Mouse (Mus musculus): ENCODE measurements around the gene Mettl7a2. TPM values are rescaled to one million over a fixed set of nuclear protein-coding genes. Genes with fewer than 3 reads are reported as not detected.

The Mettl7a2 gene
- total RNA-seq, 2 experiments from 2014 or later = not detected

DNA sequence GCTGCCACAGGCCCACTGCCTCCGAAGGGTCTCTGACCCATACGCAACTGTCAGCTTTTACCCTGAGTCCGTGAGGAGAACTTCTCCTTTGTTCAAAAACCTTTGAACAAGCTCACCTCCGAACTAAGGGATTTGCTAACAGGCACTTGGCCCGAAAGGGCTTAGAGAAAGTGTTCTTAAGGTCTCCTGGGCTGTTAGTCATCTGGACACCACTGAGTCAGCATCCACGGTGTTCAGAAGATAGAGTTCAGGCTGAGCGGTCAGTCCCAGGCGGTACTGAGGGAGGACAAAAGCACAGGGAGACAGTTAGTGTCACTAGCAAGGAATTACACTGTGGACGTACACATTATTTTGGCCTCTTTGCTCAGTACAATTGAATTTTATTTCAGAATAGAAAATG is 35.9 kb downstream of the Mettl7a2 start:
- ATAC-seq (replicated peaks; ENCODE audit: low FRiP score, poor library complexity, severe bottlenecking) = no peak

DNA sequence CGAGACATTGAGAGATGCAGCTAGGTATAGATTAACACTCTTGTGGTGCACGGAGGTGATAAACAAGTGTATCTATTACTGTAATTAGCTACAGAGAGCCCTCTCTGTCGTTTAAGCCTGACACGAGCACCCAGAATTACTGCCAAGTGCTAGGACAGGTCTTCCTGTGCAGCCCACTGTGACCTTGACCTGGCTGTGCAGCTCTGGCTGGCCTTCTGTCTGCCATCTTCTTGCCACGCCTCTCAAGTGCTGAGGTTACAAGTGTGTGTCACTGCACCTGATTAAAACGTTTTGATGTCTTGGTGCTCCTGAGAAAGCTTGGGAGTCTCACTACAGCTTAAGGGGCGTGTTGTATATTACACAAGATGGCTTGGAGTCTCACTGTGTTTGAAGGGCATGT is 38.1 kb downstream of the Mettl7a2 start:
- ATAC-seq (replicated peaks; ENCODE audit: low FRiP score, poor library complexity, severe bottlenecking) = no peak

GRCm38 (mm10) chr15:100391599-100391998 is 38.6 kb downstream of the Mettl7a2 start:
- ATAC-seq (replicated peaks; ENCODE audit: low FRiP score, poor library complexity, severe bottlenecking) = peak; percentile 51

GRCm38 (mm10) chr15:100393016-100393415 is 40.0 kb downstream of the Mettl7a2 start:
- ATAC-seq (replicated peaks; ENCODE audit: low FRiP score, poor library complexity, severe bottlenecking) = no peak

GRCm38 (mm10) chr15:100395561-100395960 is 42.6 kb downstream of the Mettl7a2 start:
- no peak for ATAC-seq (replicated peaks; ENCODE audit: low FRiP score, poor library complexity, severe bottlenecking)

DNA sequence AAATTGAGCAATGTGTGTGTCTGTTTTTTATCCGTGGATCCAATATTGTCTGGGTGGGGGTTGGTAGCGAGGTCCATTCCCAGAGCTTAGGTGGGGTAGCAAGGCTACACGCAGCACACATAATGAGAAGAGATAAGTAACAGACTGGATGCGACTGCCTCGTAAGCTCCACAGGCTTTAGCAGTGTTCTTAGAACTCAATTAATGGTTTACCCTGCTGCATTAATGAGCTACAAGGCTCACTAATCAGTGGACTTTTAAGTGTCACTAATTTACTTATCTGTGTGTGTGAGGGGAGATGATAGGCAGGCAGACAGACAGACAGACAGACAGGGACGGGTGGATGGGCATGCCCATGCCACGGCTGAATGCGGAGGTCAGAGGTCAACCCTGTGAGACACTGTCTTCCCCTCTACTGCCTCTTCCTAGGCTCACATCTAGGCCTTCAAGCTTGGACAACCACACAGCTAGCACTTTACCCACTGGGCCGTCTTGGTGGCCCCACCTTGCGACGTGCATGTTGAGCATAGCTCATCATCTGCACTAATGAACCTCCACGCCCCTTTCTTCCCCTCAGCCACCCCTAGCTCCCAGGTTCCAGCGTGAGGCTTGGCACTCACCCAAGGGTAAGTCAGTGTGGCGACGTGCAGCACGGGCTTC is 47.7 kb downstream of the Mettl7a2 start:
- ATAC-seq (replicated peaks; ENCODE audit: low FRiP score, poor library complexity, severe bottlenecking) = no peak

GRCm38 (mm10) chr15:100401811-100402210 is 48.8 kb downstream of the Mettl7a2 start:
- no peak for ATAC-seq (replicated peaks; ENCODE audit: low FRiP score, poor library complexity, severe bottlenecking)

DNA sequence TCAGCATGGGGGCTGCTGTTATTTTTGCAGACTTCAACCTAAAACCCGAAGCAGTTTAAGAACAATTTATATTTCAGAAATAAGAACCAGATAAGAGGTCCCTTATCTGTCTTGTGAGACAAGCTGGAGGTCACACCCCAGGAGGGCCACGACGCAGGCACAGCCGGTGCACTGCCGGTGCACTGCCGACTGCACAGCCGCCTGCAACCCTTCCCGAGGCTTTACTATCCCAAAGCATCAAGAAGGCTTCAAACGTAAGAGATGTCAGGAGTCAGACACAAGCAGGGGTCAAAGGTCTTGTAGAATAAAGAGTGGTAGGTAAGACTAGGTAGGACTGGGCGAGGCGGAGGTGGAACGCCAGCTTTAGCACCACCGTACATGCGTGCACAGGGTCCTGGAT is 49.3 kb downstream of the Mettl7a2 start:
- ATAC-seq (replicated peaks; ENCODE audit: low FRiP score, poor library complexity, severe bottlenecking) = no peak

GRCm38 (mm10) chr15:100402798-100403197 is 49.8 kb downstream of the Mettl7a2 start:
- no peak for ATAC-seq (replicated peaks; ENCODE audit: low FRiP score, poor library complexity, severe bottlenecking)

DNA sequence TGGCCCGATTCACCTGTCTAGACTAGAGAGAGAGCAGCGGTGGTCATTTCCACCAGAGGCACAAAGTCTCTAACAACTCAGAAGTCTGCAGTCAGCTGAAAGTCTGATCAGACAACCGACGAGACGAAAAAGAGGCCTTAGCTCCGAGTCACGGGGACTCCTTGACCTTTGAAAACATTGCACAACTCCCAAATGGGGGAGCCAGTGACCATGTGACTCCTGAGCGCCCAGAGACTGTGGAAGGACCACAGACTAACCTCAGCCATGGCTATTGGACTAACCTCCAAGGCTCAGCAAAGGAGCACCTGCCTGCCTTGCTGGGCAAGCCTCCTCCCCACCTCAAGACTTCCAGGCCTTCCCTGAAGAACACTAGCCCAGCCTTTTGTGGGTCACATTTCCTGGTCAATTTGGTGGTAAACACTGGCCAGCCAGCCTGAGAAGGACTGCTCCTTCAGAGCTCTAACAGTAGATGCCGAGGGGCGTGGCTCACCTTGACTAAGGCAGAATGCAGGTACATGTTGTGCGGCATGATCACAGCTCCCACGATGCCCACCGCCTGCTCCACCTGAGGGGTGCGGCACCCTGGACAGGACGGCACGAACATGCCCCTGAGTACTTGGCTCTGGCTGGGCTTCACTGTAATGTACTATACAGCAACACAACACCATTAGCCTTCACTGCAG is 50.5 kb downstream of the Mettl7a2 start:
- ATAC-seq (replicated peaks; ENCODE audit: low FRiP score, poor library complexity, severe bottlenecking) = no peak

- ATAC-seq (replicated peaks; ENCODE audit: low FRiP score, poor library complexity, severe bottlenecking) = no peak
Observed at GRCm38 (mm10) chr15:100406088-100406487, 53.1 kb downstream of the Mettl7a2 start.

GRCm38 (mm10) chr15:100410918-100411672 is 58.1 kb downstream of the Mettl7a2 start:
- peak; percentile 95 for ATAC-seq (replicated peaks; ENCODE audit: low FRiP score, poor library complexity, severe bottlenecking)

Other genes with a start within 250 kb of the Mettl7a2 start
- gene Atf1, start 125.4 kb upstream of the Mettl7a2 start, total RNA-seq (2015; ENCODE audit: low replicate concordance) = 32.9 and 33.6 TPM in 2 replicates
- gene Atf1, start 125.4 kb upstream of the Mettl7a2 start, total RNA-seq (2017; ENCODE audit: low replicate concordance) = 64.8 and 87.7 TPM in 2 replicates
- gene Tmprss12, start 72.4 kb upstream of the Mettl7a2 start, total RNA-seq (2015; ENCODE audit: low replicate concordance) = not detected in 2 replicates
- not detected in 2 replicates for gene Tmprss12, start 72.4 kb upstream of the Mettl7a2 start, total RNA-seq (2017; ENCODE audit: low replicate concordance)
- gene Mettl7a1, start 49.1 kb upstream of the Mettl7a2 start, total RNA-seq (2015; ENCODE audit: low replicate concordance) = 95.7 and 125 TPM in 2 replicates
- gene Mettl7a1, start 49.1 kb upstream of the Mettl7a2 start, total RNA-seq (2017; ENCODE audit: low replicate concordance) = 255 and 340 TPM in 2 replicates
- not detected in 2 replicates for gene Mettl7a3, start 18.3 kb upstream of the Mettl7a2 start, total RNA-seq (2015; ENCODE audit: low replicate concordance)
- gene Mettl7a3, start 18.3 kb upstream of the Mettl7a2 start, total RNA-seq (2017; ENCODE audit: low replicate concordance) = 0.42 TPM in 1 of 2 replicates, not detected in the other
- not detected in 2 replicates for gene Methig1, start 51 bp upstream of the Mettl7a2 start, total RNA-seq (2015; ENCODE audit: low replicate concordance)
- not detected in 2 replicates for gene Methig1, start 51 bp upstream of the Mettl7a2 start, total RNA-seq (2017; ENCODE audit: low replicate concordance)
- gene Higd1c, start 11.3 kb downstream of the Mettl7a2 start, total RNA-seq (2015; ENCODE audit: low replicate concordance) = not detected in 2 replicates
- not detected in 2 replicates for gene Higd1c, start 11.3 kb downstream of the Mettl7a2 start, total RNA-seq (2017; ENCODE audit: low replicate concordance)
- gene Gm5475, start 68.9 kb downstream of the Mettl7a2 start, total RNA-seq (2015; ENCODE audit: low replicate concordance) = not detected in 2 replicates
- not detected in 2 replicates for gene Gm5475, start 68.9 kb downstream of the Mettl7a2 start, total RNA-seq (2017; ENCODE audit: low replicate concordance)
- gene Slc11a2, start 71.9 kb downstream of the Mettl7a2 start, total RNA-seq (2015; ENCODE audit: low replicate concordance) = 14.6 and 18.3 TPM in 2 replicates
- 20.1 and 23.8 TPM in 2 replicates for gene Slc11a2, start 71.9 kb downstream of the Mettl7a2 start, total RNA-seq (2017; ENCODE audit: low replicate concordance)
- 4.4 and 4.8 TPM in 2 replicates for gene Letmd1, start 115.8 kb downstream of the Mettl7a2 start, total RNA-seq (2015; ENCODE audit: low replicate concordance)
- 2.5 and 3.7 TPM in 2 replicates for gene Letmd1, start 115.8 kb downstream of the Mettl7a2 start, total RNA-seq (2017; ENCODE audit: low replicate concordance)
- 0.21 TPM in 1 of 2 replicates, not detected in the other for gene Csrnp2, start 142.3 kb downstream of the Mettl7a2 start, total RNA-seq (2015; ENCODE audit: low replicate concordance)
- gene Csrnp2, start 142.3 kb downstream of the Mettl7a2 start, total RNA-seq (2017; ENCODE audit: low replicate concordance) = 0.51 and 0.98 TPM in 2 replicates
- gene Tfcp2, start 198.8 kb downstream of the Mettl7a2 start, total RNA-seq (2015; ENCODE audit: low replicate concordance) = 2.1 and 4.8 TPM in 2 replicates
- gene Tfcp2, start 198.8 kb downstream of the Mettl7a2 start, total RNA-seq (2017; ENCODE audit: low replicate concordance) = 7.8 and 13.7 TPM in 2 replicates
- gene Pou6f1, start 246.8 kb downstream of the Mettl7a2 start, total RNA-seq (2015; ENCODE audit: low replicate concordance) = 1.2 and 1.9 TPM in 2 replicates
- 0.28 TPM in 1 of 2 replicates, not detected in the other for gene Pou6f1, start 246.8 kb downstream of the Mettl7a2 start, total RNA-seq (2017; ENCODE audit: low replicate concordance)

Measured in erythroblast, adult 5-6 weeks (primary cell).